Mouse (Mus musculus): ENCODE results near the gene Svbp.

- no peak for TF ChIP-seq GATA1 (IDR thresholded peaks at IDR 0.05; ENCODE audit: borderline replicate concordance, low read length)
- TF ChIP-seq FLI1 (IDR thresholded peaks at IDR 0.05; ENCODE audit: low read length): no peak
Observed at GRCm38 (mm10) chr4:119248407-119248965, 53.4 kb downstream of the Svbp start.
